Mouse (Mus musculus): ENCODE measurements at regions not wholly inside any gene's neighbourhood (a gene's known extent, or its start where the extent isn't known, plus 50 kb on each side); places are given as distances from the start of the nearest gene placed in this dataset.

GRCm38 (mm10) chr2:115385207-115386168 is 196.0 kb upstream of the BC052040 start:
- TF ChIP-seq EP300 (IDR thresholded peaks at IDR 0.05; ENCODE audit: low read depth) (no peak), CTCF (IDR thresholded peaks at IDR 0.05; ENCODE audit: low read depth) (no peak)
- peaks cover 6% of the 10 kb centered on the region for H3K4me1 ChIP-seq (ENCODE audit: control insufficient read depth, insufficient read depth)
- DNase-seq (ENCODE audit: low spot score): peak; percentile 63
- 29% methylated on average over 16 of the region's 16 CpGs for WGBS
- H3K4me2 ChIP-seq (ENCODE audit: low read depth, low read length): peak overlapping the region; percentile 30
- H3K4me3 ChIP-seq (ENCODE audit: low read depth, low read length): peak overlapping the region; percentile 12
- H3K9ac ChIP-seq (replicated peaks; ENCODE audit: low read depth, low read length): no peak overlapping the region; the same call in 1 of the 2 replicates
- no peaks in the 10 kb centered on the region for H3K36me3 ChIP-seq (replicated peaks; ENCODE audit: control insufficient read depth, insufficient read depth, low read length)
- H3K9me3 ChIP-seq (replicated peaks; ENCODE audit: control insufficient read depth, low read length): no peaks in the 10 kb centered on the region
- H3K27ac ChIP-seq (ENCODE audit: low read depth): peak overlapping the region; percentile 26
- ATAC-seq (ENCODE audit: insufficient read depth, low read depth): peak; percentile 84
- no peaks in the 10 kb centered on the region for H3K27me3 ChIP-seq (ENCODE audit: control insufficient read depth, insufficient read depth, low read length)

- ATAC-seq (ENCODE audit: insufficient read depth, low read depth) (no peak), DNase-seq (ENCODE audit: low spot score) (no peak)
- H3K27ac ChIP-seq (ENCODE audit: low read depth): no peak overlapping the region
- H3K4me2 ChIP-seq (ENCODE audit: low read depth, low read length): no peak overlapping the region
- H3K36me3 ChIP-seq (replicated peaks; ENCODE audit: control insufficient read depth, insufficient read depth, low read length): no peaks in the 10 kb centered on the region
- no peak overlapping the region for H3K4me3 ChIP-seq (ENCODE audit: low read depth, low read length)
- WGBS: 33% methylated on average over 7 of the region's 7 CpGs
- H3K27me3 ChIP-seq (ENCODE audit: control insufficient read depth, insufficient read depth, low read length): no peaks in the 10 kb centered on the region
- peaks cover 11% of the 10 kb centered on the region for H3K4me1 ChIP-seq (ENCODE audit: control insufficient read depth, insufficient read depth)
- TF ChIP-seq CTCF (IDR thresholded peaks at IDR 0.05; ENCODE audit: low read depth) (no peak), EP300 (IDR thresholded peaks at IDR 0.05; ENCODE audit: low read depth) (no peak)
- no peak overlapping the region for H3K9ac ChIP-seq (replicated peaks; ENCODE audit: low read depth, low read length)
- H3K9me3 ChIP-seq (replicated peaks; ENCODE audit: control insufficient read depth, low read length): no peaks in the 10 kb centered on the region
These were observed 189.9 kb upstream of the BC052040 start for GRCm38 (mm10) chr2:115391575-115391974.

GRCm38 (mm10) chr2:115392082-115392762 is 189.3 kb upstream of the BC052040 start:
- Histone ChIP-seq H3K9me3 (replicated peaks; ENCODE audit: control insufficient read depth, low read length) (no peaks in the 10 kb centered on the region), H3K27me3 (ENCODE audit: control insufficient read depth, insufficient read depth, low read length) (no peaks in the 10 kb centered on the region), H3K27ac (ENCODE audit: low read depth) (no peak overlapping the region), H3K4me2 (ENCODE audit: low read depth, low read length) (no peak overlapping the region), H3K4me3 (ENCODE audit: low read depth, low read length) (no peak overlapping the region), H3K9ac (replicated peaks; ENCODE audit: low read depth, low read length) (no peak overlapping the region), H3K36me3 (replicated peaks; ENCODE audit: control insufficient read depth, insufficient read depth, low read length) (no peaks in the 10 kb centered on the region), H3K4me1 (ENCODE audit: control insufficient read depth, insufficient read depth) (peaks cover 11% of the 10 kb centered on the region)
- ATAC-seq (ENCODE audit: insufficient read depth, low read depth): no peak
- TF ChIP-seq EP300 (IDR thresholded peaks at IDR 0.05; ENCODE audit: low read depth): no peak
- TF ChIP-seq CTCF (IDR thresholded peaks at IDR 0.05; ENCODE audit: low read depth): no peak
- no peak for DNase-seq (ENCODE audit: low spot score)
- 54% methylated on average over 8 of the region's 8 CpGs for WGBS

GRCm38 (mm10) chr2:115394091-115394490 is 187.4 kb upstream of the BC052040 start:
- Histone ChIP-seq H3K4me3 (ENCODE audit: low read depth, low read length) (no peak overlapping the region), H3K36me3 (replicated peaks; ENCODE audit: control insufficient read depth, insufficient read depth, low read length) (no peaks in the 10 kb centered on the region), H3K27ac (ENCODE audit: low read depth) (no peak overlapping the region), H3K4me2 (ENCODE audit: low read depth, low read length) (no peak overlapping the region), H3K9me3 (replicated peaks; ENCODE audit: control insufficient read depth, low read length) (no peaks in the 10 kb centered on the region), H3K4me1 (ENCODE audit: control insufficient read depth, insufficient read depth) (peaks cover 11% of the 10 kb centered on the region), H3K27me3 (ENCODE audit: control insufficient read depth, insufficient read depth, low read length) (no peaks in the 10 kb centered on the region), H3K9ac (replicated peaks; ENCODE audit: low read depth, low read length) (no peak overlapping the region)
- no peak for TF ChIP-seq EP300 (IDR thresholded peaks at IDR 0.05; ENCODE audit: low read depth)
- no peak for TF ChIP-seq CTCF (IDR thresholded peaks at IDR 0.05; ENCODE audit: low read depth)
- no peak for DNase-seq (ENCODE audit: low spot score)
- ATAC-seq (ENCODE audit: insufficient read depth, low read depth): no peak
- 71% methylated on average over 4 of the region's 4 CpGs for WGBS

GRCm38 (mm10) chr2:115398550-115398949 is 183.0 kb upstream of the BC052040 start:
- WGBS: 85% methylated on average over 4 of the region's 4 CpGs
- no peak for ATAC-seq (ENCODE audit: insufficient read depth, low read depth)

More at GRCm38 (mm10) chr2:115398550-115398949, 183.0 kb upstream of the BC052040 start:
- no peak overlapping the region for H3K4me3 ChIP-seq (ENCODE audit: low read depth, low read length)
- H3K36me3 ChIP-seq (replicated peaks; ENCODE audit: control insufficient read depth, insufficient read depth, low read length): no peaks in the 10 kb centered on the region
- no peaks in the 10 kb centered on the region for H3K4me1 ChIP-seq (ENCODE audit: control insufficient read depth, insufficient read depth)
- no peak for TF ChIP-seq CTCF (IDR thresholded peaks at IDR 0.05; ENCODE audit: low read depth)
- no peak for TF ChIP-seq EP300 (IDR thresholded peaks at IDR 0.05; ENCODE audit: low read depth)
- DNase-seq (ENCODE audit: low spot score): no peak
- no peaks in the 10 kb centered on the region for H3K9me3 ChIP-seq (replicated peaks; ENCODE audit: control insufficient read depth, low read length)
- no peak overlapping the region for H3K27ac ChIP-seq (ENCODE audit: low read depth)
- H3K4me2 ChIP-seq (ENCODE audit: low read depth, low read length): no peak overlapping the region
- no peak overlapping the region for H3K9ac ChIP-seq (replicated peaks; ENCODE audit: low read depth, low read length)
- no peaks in the 10 kb centered on the region for H3K27me3 ChIP-seq (ENCODE audit: control insufficient read depth, insufficient read depth, low read length)

Data from heart, postnatal 0 days (tissue).